Mouse (Mus musculus) E14TG2a.4 (cell line): ENCODE data around the gene Mrpl10.

ENCODE experiments used
- H3K27me3 ChIP-seq: 2 replicates; pipeline ENCODE4 v1.6.1; 2014; ENCODE audit warnings: low read length, control low read depth; ENCODE audit not compliant: insufficient read depth
- H3K36me3 ChIP-seq: 2 replicates; pipeline ENCODE4 v1.6.1; 2014; ENCODE audit warnings: low read length, control low read depth; ENCODE audit not compliant: insufficient read depth
- H3K4me1 ChIP-seq: replicated peaks from 2 replicates; pipeline ENCODE4 v1.6.1; 2014; ENCODE audit warnings: low read depth, low read length, control low read depth
- H3K4me3 ChIP-seq: replicated peaks from 2 replicates; pipeline ENCODE4 v1.5.1; 2014; ENCODE audit warnings: mild to moderate bottlenecking, low read length
- H3K9me3 ChIP-seq: 2 replicates; pipeline ENCODE4 v1.6.1; 2014; ENCODE audit warnings: low read length, control low read depth
- CTCF ChIP-seq: conservative IDR thresholded peaks from 2 replicates; pipeline ENCODE4 v1.5.1; 2014; ENCODE audit warnings: low read length
- NANOG ChIP-seq: IDR thresholded peaks from 2 replicates; pipeline ENCODE4 v1.6.1; 2014; ENCODE audit warnings: borderline replicate concordance, low read length, mixed read lengths
- POU5F1 ChIP-seq: IDR thresholded peaks from 2 replicates; pipeline ENCODE4 v1.6.1; 2014; ENCODE audit warnings: low read length, borderline replicate concordance

The Mrpl10 gene

DNA sequence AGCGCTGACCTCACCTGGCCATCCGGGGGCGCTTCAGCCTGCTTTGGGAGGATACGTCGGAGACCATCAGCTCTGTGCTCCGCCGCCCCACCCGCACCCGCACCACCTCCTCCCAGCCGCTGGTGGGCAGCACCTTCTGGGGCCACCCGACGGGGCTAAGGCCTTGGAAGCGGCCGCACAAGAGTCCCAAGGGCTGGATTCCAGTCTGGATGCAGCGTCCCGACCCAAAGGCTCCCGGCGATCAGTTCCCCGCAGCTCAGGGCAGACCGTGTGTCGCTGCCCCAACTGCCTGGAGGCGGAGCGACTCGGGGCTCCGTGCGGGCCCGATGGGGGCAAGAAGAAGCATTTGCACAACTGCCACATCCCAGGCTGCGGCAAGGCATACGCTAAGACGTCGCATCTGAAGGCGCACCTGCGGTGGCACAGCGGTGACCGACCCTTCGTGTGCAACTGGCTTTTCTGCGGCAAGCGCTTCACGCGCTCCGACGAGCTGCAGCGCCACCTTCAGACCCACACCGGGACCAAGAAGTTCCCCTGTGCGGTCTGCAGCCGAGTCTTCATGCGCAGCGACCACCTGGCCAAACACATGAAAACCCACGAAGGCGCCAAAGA, 19.4 kb upstream of the Mrpl10 start:
- TF ChIP-seq CTCF (peak; percentile 64), NANOG (no peak)
- H3K4me3 ChIP-seq, result peak overlapping the region; percentile 88

DNA sequence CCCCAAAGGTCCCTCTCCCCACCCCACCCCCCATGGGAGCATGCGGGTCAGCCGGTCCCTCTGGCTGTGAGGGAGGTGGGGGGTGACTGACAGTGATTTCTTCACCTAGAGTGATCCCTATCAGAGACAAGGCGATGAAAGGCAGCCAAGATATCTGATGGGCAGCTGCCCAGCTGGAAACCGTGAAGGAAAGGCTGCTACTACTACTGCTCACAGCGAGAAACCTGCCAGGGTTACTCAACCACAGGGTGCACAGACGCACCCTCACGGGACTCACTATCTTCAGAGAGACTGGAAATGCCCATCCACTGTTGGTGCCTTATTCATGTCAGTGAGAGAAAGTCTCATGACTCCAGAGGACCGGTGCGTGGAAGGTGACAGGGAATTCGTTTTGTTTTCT, 16.4 kb upstream of the Mrpl10 start:
- peak overlapping the region; percentile 75 for H3K4me3 ChIP-seq
- peaks cover 17% of the 10 kb centered on the region for H3K36me3 ChIP-seq
- peaks cover 67% of the 10 kb centered on the region for H3K4me1 ChIP-seq
- H3K27me3 ChIP-seq, result peaks cover 39% of the 10 kb centered on the region
- H3K9me3 ChIP-seq, result no peaks in the 10 kb centered on the region
- TF ChIP-seq CTCF (no peak), POU5F1 (no peak), NANOG (no peak)

More for the DNA sequence above, 19.4 kb upstream of the Mrpl10 start:
- Histone ChIP-seq H3K36me3 (peaks cover 17% of the 10 kb centered on the region), H3K9me3 (no peaks in the 10 kb centered on the region), H3K4me1 (peaks cover 68% of the 10 kb centered on the region), H3K27me3 (peaks cover 67% of the 10 kb centered on the region)

DNA sequence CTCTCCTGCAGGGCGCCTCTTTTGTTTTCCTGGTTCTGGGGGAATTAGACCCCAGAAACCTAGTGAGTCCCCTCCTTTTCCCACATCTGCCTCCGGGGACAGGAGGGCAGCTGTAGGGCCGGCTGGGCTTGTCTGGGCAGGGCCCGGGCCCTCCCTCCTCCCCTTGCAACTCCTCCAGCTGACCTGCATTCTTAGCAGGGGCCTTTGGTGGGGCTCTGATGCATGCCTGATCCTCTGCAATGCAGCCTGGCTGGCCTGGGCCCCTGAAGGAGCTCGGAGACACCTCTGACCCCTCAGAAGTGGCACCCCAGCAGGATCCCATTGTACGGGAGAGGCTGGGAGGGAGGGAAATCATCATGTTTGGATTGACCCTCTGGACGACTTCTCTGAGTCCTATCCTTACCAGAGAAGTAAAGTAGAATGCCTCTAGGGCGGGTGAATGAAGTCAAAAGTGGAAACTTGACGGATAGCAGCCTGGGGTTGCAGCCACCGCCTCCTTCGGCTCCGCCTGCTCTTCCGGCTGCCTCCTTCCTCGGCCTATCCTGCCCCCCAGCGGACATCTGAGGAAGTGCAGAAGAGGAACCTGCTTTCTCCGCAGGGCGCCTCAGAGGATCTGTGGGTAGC, 15.5 kb upstream of the Mrpl10 start:
- H3K27me3 ChIP-seq, result peaks cover 31% of the 10 kb centered on the region
- TF ChIP-seq POU5F1 (no peak), CTCF (peak; percentile 86)
- peak overlapping the region; percentile 75 for H3K4me3 ChIP-seq

DNA sequence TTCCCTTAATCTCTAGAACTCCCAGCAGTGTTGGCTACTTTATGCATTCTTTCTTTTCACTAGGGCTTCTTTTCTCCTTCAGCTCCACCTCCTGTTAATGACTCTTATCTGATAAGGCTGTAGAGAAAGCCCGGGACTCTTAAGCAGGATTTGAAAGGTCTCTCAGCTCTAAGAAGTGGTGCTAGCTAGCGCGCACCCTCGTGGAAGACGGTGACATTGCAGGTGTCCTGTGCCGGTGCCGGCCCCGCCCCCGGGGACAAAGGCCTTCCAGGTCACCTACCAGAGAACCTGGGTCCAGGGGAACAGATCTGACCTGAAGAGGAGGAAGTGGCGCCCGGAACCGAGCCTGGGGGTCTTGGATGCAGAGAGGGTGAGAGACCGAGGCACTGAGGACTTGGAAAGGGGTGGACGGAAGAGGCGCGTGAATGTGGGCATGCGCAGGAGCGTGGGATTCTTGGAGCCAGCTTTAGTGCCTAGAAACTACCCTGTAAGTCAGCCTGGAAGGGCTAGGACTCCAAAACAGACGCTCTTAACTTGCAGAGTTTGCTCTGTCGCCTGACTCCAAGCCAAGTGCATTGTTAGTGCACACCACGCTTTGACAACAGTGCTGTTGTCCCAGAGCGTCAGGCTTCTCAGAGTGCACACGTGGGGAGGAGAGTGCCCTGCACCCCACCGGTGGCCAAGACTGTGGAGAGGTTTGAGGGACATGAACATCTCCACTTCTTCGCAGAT, 11.5 kb upstream of the Mrpl10 start, which contains the start of gene Scrn2:
Gene Scrn2, plus strand, starts transcription at position 253 of the 732 bp plus-strand sequence.
- no peaks in the 10 kb centered on the region for H3K27me3 ChIP-seq

More for the DNA sequence above, 15.5 kb upstream of the Mrpl10 start:
- H3K36me3 ChIP-seq, result peaks cover 17% of the 10 kb centered on the region
- no peaks in the 10 kb centered on the region for H3K9me3 ChIP-seq
- peaks cover 70% of the 10 kb centered on the region for H3K4me1 ChIP-seq

DNA sequence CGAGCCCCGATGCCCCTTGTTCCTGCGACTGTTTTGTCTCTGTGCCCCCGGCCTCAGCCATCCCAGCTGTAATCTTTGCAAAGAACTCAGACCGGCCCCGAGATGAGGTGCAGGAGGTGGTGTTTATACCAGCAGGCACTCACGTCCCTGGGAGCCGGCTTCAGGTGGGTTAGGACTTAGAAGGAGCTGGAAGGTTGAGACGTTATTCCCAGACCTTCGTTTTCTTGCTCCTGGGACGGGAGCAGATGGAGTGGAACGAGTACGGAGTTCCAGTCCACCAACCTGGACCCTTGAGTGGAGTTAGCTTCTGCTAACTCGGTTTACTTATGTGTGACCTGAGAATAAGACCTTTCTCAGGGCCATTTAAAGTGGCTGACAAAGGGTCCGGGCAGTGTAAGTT, 10.9 kb upstream of the Mrpl10 start:
- peak overlapping the region; percentile 83 for H3K4me3 ChIP-seq

More for the DNA sequence above, 11.5 kb upstream of the Mrpl10 start, which contains the start of gene Scrn2:
- H3K4me3 ChIP-seq, result peak within 1 kb of the TSS; percentile 83
- TF ChIP-seq POU5F1 (no peak), NANOG (no peak), CTCF (peak; percentile 86)
- H3K36me3 ChIP-seq, result peaks cover 26% of the 10 kb centered on the region
- no peaks in the 10 kb centered on the region for H3K9me3 ChIP-seq
- peaks cover 44% of the 10 kb centered on the region for H3K4me1 ChIP-seq

DNA sequence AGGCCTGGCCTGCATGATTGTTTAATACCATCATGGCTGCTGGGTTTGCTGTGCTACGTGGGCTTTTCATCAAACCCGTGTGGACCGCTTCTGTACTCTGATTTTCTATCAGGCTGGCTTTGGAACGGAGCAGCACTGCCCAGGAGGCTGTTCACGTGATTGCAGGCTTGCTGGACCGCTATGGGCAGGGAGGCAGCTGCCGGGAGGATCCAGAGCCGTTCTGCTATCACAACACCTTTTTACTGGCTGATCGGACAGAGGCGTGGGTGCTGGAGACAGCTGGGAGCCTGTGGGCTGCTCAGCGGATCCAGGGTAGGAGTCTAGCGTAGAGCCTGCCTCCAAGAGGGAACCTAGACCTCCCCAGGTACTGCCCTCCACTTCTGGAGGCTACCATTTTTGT, 9.4 kb upstream of the Mrpl10 start:
- TF ChIP-seq CTCF (no peak), POU5F1 (no peak), NANOG (no peak)
- H3K36me3 ChIP-seq, result peaks cover 23% of the 10 kb centered on the region
- H3K27me3 ChIP-seq, result peaks cover 12% of the 10 kb centered on the region
- H3K4me1 ChIP-seq, result peaks cover 34% of the 10 kb centered on the region
- no peaks in the 10 kb centered on the region for H3K9me3 ChIP-seq
- no peak overlapping the region for H3K4me3 ChIP-seq

More for the DNA sequence above, 10.9 kb upstream of the Mrpl10 start:
- Histone ChIP-seq H3K9me3 (no peaks in the 10 kb centered on the region), H3K27me3 (peaks cover 1% of the 10 kb centered on the region; the same call in 1 of the 2 replicates), H3K4me1 (peaks cover 38% of the 10 kb centered on the region), H3K36me3 (peaks cover 23% of the 10 kb centered on the region)
- TF ChIP-seq NANOG (no peak), POU5F1 (no peak), CTCF (no peak)

DNA sequence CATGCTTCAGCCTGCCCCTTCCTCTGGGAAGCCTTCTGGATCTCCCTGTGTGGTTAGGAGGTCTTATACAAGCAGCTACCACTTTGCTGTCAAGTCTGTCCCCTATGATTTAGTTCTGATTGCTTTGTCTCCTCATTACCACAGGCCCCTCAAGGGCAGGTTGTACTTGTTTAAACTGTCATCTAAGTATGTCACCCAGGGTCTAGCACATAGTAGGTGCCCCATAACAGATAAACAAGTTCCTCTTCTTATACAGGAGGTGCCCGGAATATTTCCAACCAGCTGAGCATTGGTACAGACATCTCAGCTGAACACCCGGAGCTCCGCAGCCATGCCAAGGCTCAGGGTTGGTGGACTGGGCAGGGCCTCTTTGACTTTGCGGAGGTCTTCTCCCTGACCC, 8.9 kb upstream of the Mrpl10 start:
- TF ChIP-seq NANOG (no peak), POU5F1 (no peak), CTCF (no peak)
- peaks cover 23% of the 10 kb centered on the region for H3K36me3 ChIP-seq
- peaks cover 34% of the 10 kb centered on the region for H3K4me1 ChIP-seq
- H3K27me3 ChIP-seq, result peaks cover 12% of the 10 kb centered on the region
- no peak overlapping the region for H3K4me3 ChIP-seq
- no peaks in the 10 kb centered on the region for H3K9me3 ChIP-seq

DNA sequence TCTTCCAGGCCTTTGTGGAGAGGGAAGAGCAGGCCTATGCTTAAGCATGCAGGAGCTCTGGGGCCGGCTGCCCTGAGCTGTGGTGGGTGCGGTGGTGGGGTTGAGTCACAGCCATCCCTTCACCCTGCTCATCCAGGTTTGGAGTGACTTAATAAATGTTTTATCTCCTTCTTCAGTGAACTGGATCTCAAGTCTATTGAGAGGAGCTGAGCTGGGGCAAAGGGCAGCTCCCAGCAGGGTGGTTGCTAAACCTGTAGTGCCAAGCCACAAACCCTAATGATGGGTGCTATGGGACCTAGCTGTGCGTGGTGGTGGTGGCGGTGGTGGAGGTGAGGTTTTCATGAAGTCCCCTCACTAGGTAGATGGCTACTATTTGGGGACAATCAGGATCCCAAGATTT, 7.6 kb upstream of the Mrpl10 start:
- H3K4me1 ChIP-seq, result peaks cover 30% of the 10 kb centered on the region
- no peak for TF ChIP-seq CTCF
- TF ChIP-seq NANOG, result no peak
- no peak for TF ChIP-seq POU5F1
- no peaks in the 10 kb centered on the region for H3K9me3 ChIP-seq
- no peak overlapping the region for H3K4me3 ChIP-seq
- H3K27me3 ChIP-seq, result peaks cover 12% of the 10 kb centered on the region
- peaks cover 23% of the 10 kb centered on the region for H3K36me3 ChIP-seq
